In genomic region chr10:80168038-80168661, GRCm38 (mm10) we compare ENCODE assay signal across 8 mouse cellular contexts. TPM values are rescaled to one million over a fixed set of nuclear protein-coding genes. Genes with fewer than 3 reads are reported as not detected.
DNase-seq lines count a peak whose midpoint lies in the region; ATAC-seq and TF ChIP-seq lines count a peak whose summit lies in the region.

No protein-coding gene starts in this region.

- H3K4me2 ChIP-seq in heart, embryonic 13.5 days, result peak overlapping the region; percentile 93
- H3K4me2 ChIP-seq in liver, postnatal 0 days (ENCODE audit: low read depth, low read length), result peak overlapping the region; percentile 81
- peak overlapping the region; percentile 70 for H3K4me2 ChIP-seq in neural tube, embryonic 13.5 days

- H3ac ChIP-seq in C2C12 (ENCODE audit: control insufficient read depth, insufficient read length, low read depth), result peak overlapping the region; percentile 50

- H3K9me3 ChIP-seq in heart, embryonic 13.5 days, result no peaks in the 10 kb centered on the region
- no peaks in the 10 kb centered on the region for H3K9me3 ChIP-seq in liver, postnatal 0 days (ENCODE audit: low read length)
- H3K9me3 ChIP-seq in neural tube, embryonic 13.5 days, result no peaks in the 10 kb centered on the region

- peak; percentile 9; the same call in 1 of the 2 replicates for TF ChIP-seq EP300 in liver, postnatal 0 days (IDR thresholded peaks at IDR 0.05; ENCODE audit: low read depth)

- H3K4me3 ChIP-seq in C2C12 (ENCODE audit: insufficient read depth, poor library complexity, severe bottlenecking), result peak overlapping the region; percentile 72
- peak overlapping the region; percentile 70 for H3K4me3 ChIP-seq in bone marrow macrophage, adult 2 months (ENCODE audit: insufficient read depth, low read length)
- peak overlapping the region; percentile 90 for H3K4me3 ChIP-seq in embryonic fibroblast, embryonic 13.5 days (ENCODE audit: insufficient read depth, low read length)
- H3K4me3 ChIP-seq in heart, embryonic 13.5 days, result peak overlapping the region; percentile 86
- H3K4me3 ChIP-seq in liver, postnatal 0 days (ENCODE audit: low read depth, low read length), result peak overlapping the region; percentile 71
- peak overlapping the region; percentile 90 for H3K4me3 ChIP-seq in neural tube, embryonic 13.5 days
- H3K4me3 ChIP-seq in testis, adult 2 months (ENCODE audit: control insufficient read depth, low read depth, low read length), result peak overlapping the region; percentile 91

- peak; percentile 97 for DNase-seq in kidney, postnatal 10 days
- peak; percentile 96 for DNase-seq in liver, postnatal 0 days

- peak overlapping the region; percentile 98 for H3K9ac ChIP-seq in heart, embryonic 13.5 days
- peak overlapping the region; percentile 96 for H3K9ac ChIP-seq in liver, postnatal 0 days (replicated peaks)
- peak overlapping the region; percentile 100 for H3K9ac ChIP-seq in neural tube, embryonic 13.5 days

- H3K79me2 ChIP-seq in C2C12 (ENCODE audit: control insufficient read depth, insufficient read depth), result peaks cover 25% of the 10 kb centered on the region

- no peak for TF ChIP-seq CTCF in C2C12 (IDR thresholded peaks at IDR 0.05; ENCODE audit: control insufficient read depth, insufficient read depth, insufficient read length)
- TF ChIP-seq CTCF in bone marrow macrophage, adult 2 months (IDR thresholded peaks at IDR 0.05; ENCODE audit: low read depth, low read length), result no peak
- TF ChIP-seq CTCF in embryonic fibroblast, embryonic 13.5 days (IDR thresholded peaks at IDR 0.05; ENCODE audit: borderline replicate concordance, insufficient read depth, low read length), result no peak
- no peak for TF ChIP-seq CTCF in liver, postnatal 0 days (IDR thresholded peaks at IDR 0.05; ENCODE audit: low read depth)
- no peak for TF ChIP-seq CTCF in testis, adult 2 months (IDR thresholded peaks at IDR 0.05; ENCODE audit: control insufficient read depth, insufficient read depth, insufficient replicate concordance, low read depth, low read length)

- no peaks in the 10 kb centered on the region for H3K27me3 ChIP-seq in C2C12 (ENCODE audit: control insufficient read depth, insufficient read depth, insufficient read length)
- no peaks in the 10 kb centered on the region for H3K27me3 ChIP-seq in heart, embryonic 13.5 days (replicated peaks)
- H3K27me3 ChIP-seq in liver, postnatal 0 days (ENCODE audit: insufficient read depth, low read length), result no peaks in the 10 kb centered on the region
- no peaks in the 10 kb centered on the region for H3K27me3 ChIP-seq in neural tube, embryonic 13.5 days
- no peaks in the 10 kb centered on the region for H3K27me3 ChIP-seq in testis, adult 2 months (ENCODE audit: control insufficient read depth, insufficient read depth, low read length)

- WGBS in heart, embryonic 13.5 days, result 1% methylated on average over 44 of the region's 48 CpGs
- WGBS in liver, postnatal 0 days (ENCODE audit: insufficient replicate concordance), result under 1% methylated on average over 39 of the region's 48 CpGs
- under 1% methylated on average over 48 of the region's 48 CpGs for WGBS in neural tube, embryonic 13.5 days

- ATAC-seq in heart, embryonic 13.5 days (ENCODE audit: extremely low read depth, insufficient number of reproducible peaks, low FRiP score, low TSS enrichment), result peak; percentile 21
- ATAC-seq in liver, postnatal 0 days, result peak; percentile 67
- peak; percentile 32 for ATAC-seq in neural tube, embryonic 13.5 days (ENCODE audit: low read depth)

- TF ChIP-seq POLR2A in bone marrow macrophage, adult 2 months (IDR thresholded peaks at IDR 0.05; ENCODE audit: borderline replicate concordance, low read depth, low read length), result no peak
- TF ChIP-seq POLR2A in embryonic fibroblast, embryonic 13.5 days (IDR thresholded peaks at IDR 0.05; ENCODE audit: low read depth, low read length), result no peak
- TF ChIP-seq POLR2A in testis, adult 2 months (IDR thresholded peaks at IDR 0.05; ENCODE audit: control insufficient read depth, low read depth, low read length), result no peak; the same call in 1 of the 2 replicates

- H3K36me3 ChIP-seq in C2C12 (ENCODE audit: control insufficient read depth, insufficient read depth), result peaks cover 31% of the 10 kb centered on the region
- peaks cover 36% of the 10 kb centered on the region for H3K36me3 ChIP-seq in heart, embryonic 13.5 days
- peaks cover 25% of the 10 kb centered on the region for H3K36me3 ChIP-seq in liver, postnatal 0 days (replicated peaks; ENCODE audit: insufficient read depth, low read length)
- H3K36me3 ChIP-seq in neural tube, embryonic 13.5 days, result peaks cover 27% of the 10 kb centered on the region
- H3K36me3 ChIP-seq in testis, adult 2 months (ENCODE audit: control insufficient read depth, insufficient read depth, low read length), result peaks cover 4% of the 10 kb centered on the region

- H3K27ac ChIP-seq in bone marrow macrophage, adult 2 months (ENCODE audit: insufficient read depth, low read depth, low read length), result peak overlapping the region; percentile 71
- H3K27ac ChIP-seq in embryonic fibroblast, embryonic 13.5 days (ENCODE audit: insufficient read depth, low read length), result peak overlapping the region; percentile 85
- peak overlapping the region; percentile 99 for H3K27ac ChIP-seq in heart, embryonic 13.5 days (replicated peaks)
- H3K27ac ChIP-seq in liver, postnatal 0 days (ENCODE audit: low read depth), result peak overlapping the region; percentile 99
- H3K27ac ChIP-seq in neural tube, embryonic 13.5 days (replicated peaks), result peak overlapping the region; percentile 99
- peak overlapping the region; percentile 99 for H3K27ac ChIP-seq in testis, adult 2 months (ENCODE audit: control insufficient read depth, insufficient read depth, low read depth, low read length)

- peaks cover 13% of the 10 kb centered on the region for H3K79me3 ChIP-seq in C2C12 (ENCODE audit: low read depth)

- peaks cover 31% of the 10 kb centered on the region for H3K4me1 ChIP-seq in bone marrow macrophage, adult 2 months (ENCODE audit: control insufficient read depth, insufficient read depth, low read length)
- H3K4me1 ChIP-seq in embryonic fibroblast, embryonic 13.5 days (ENCODE audit: control insufficient read depth, insufficient read depth, low read length), result peaks cover 12% of the 10 kb centered on the region
- peaks cover 73% of the 10 kb centered on the region for H3K4me1 ChIP-seq in heart, embryonic 13.5 days
- peaks cover 56% of the 10 kb centered on the region for H3K4me1 ChIP-seq in liver, postnatal 0 days (ENCODE audit: insufficient read depth)
- H3K4me1 ChIP-seq in neural tube, embryonic 13.5 days (replicated peaks), result peaks cover 82% of the 10 kb centered on the region
- H3K4me1 ChIP-seq in testis, adult 2 months (ENCODE audit: control insufficient read depth, insufficient read depth, low read length), result peaks cover 32% of the 10 kb centered on the region

RNA-seq across cellular contexts. Expression of gene Cirbp, which starts 2.4 kb away (rescaled TPM):
- 30.9 TPM for polyA plus RNA-seq in C2C12 (2012; fragmentation: generic; extraction: Trizol)
- 48.0 and 49.8 TPM in 2 replicates for polyA plus RNA-seq in bone marrow macrophage, adult 2 months (2012; ENCODE audit: insufficient read depth, insufficient read length, missing spikeins)
- polyA plus RNA-seq in embryonic fibroblast, embryonic 13.5 days (2011; ENCODE audit: insufficient read length, low read depth, missing spikeins), result 29.2 and 50.2 TPM in 2 replicates
- 87.9 and 96.4 TPM in 2 replicates for polyA plus RNA-seq in heart, embryonic 13.5 days (2015; fragmentation: Nextera tagmentation; extraction: Ambion mirVana)
- 87.0 and 93.3 TPM in 2 replicates for polyA plus RNA-seq in liver, postnatal 0 days (2015; fragmentation: Nextera tagmentation; extraction: Ambion mirVana)
- 325 and 351 TPM in 2 replicates for polyA plus RNA-seq in neural tube, embryonic 13.5 days (2015; fragmentation: Nextera tagmentation; extraction: Ambion mirVana)
- polyA plus RNA-seq in testis, adult 2 months (2012; rRNA removed), result 105 and 127 TPM in 2 replicates

RNA-seq across cellular contexts. Expression of gene 1600002K03Rik, which starts 4.6 kb away (rescaled TPM):
- polyA plus RNA-seq in C2C12 (2012; fragmentation: generic; extraction: Trizol), result 33.4 TPM
- polyA plus RNA-seq in bone marrow macrophage, adult 2 months (2012; ENCODE audit: insufficient read depth, insufficient read length, missing spikeins), result 22.7 and 23.9 TPM in 2 replicates
- 8.4 and 12.2 TPM in 2 replicates for polyA plus RNA-seq in embryonic fibroblast, embryonic 13.5 days (2011; ENCODE audit: insufficient read length, low read depth, missing spikeins)
- 10.4 and 13.1 TPM in 2 replicates for polyA plus RNA-seq in heart, embryonic 13.5 days (2015; fragmentation: Nextera tagmentation; extraction: Ambion mirVana)
- 6.7 and 6.8 TPM in 2 replicates for polyA plus RNA-seq in liver, postnatal 0 days (2015; fragmentation: Nextera tagmentation; extraction: Ambion mirVana)
- 11.4 and 16.3 TPM in 2 replicates for polyA plus RNA-seq in neural tube, embryonic 13.5 days (2015; fragmentation: Nextera tagmentation; extraction: Ambion mirVana)
- polyA plus RNA-seq in testis, adult 2 months (2012; rRNA removed), result 7.4 and 7.9 TPM in 2 replicates

RNA-seq across cellular contexts. Expression of gene Efna2, which starts 11.1 kb away (rescaled TPM):
- polyA plus RNA-seq in C2C12 (2012; fragmentation: generic; extraction: Trizol), result 3.2 TPM
- 0.51 and 1.0 TPM in 2 replicates for polyA plus RNA-seq in bone marrow macrophage, adult 2 months (2012; ENCODE audit: insufficient read depth, insufficient read length, missing spikeins)
- polyA plus RNA-seq in embryonic fibroblast, embryonic 13.5 days (2011; ENCODE audit: insufficient read length, low read depth, missing spikeins), result 5.2 and 8.3 TPM in 2 replicates
- 8.5 and 10.6 TPM in 2 replicates for polyA plus RNA-seq in heart, embryonic 13.5 days (2015; fragmentation: Nextera tagmentation; extraction: Ambion mirVana)
- polyA plus RNA-seq in liver, postnatal 0 days (2015; fragmentation: Nextera tagmentation; extraction: Ambion mirVana), result 0.15 and 0.18 TPM in 2 replicates
- polyA plus RNA-seq in neural tube, embryonic 13.5 days (2015; fragmentation: Nextera tagmentation; extraction: Ambion mirVana), result 34.0 and 34.8 TPM in 2 replicates
- 1.1 and 1.4 TPM in 2 replicates for polyA plus RNA-seq in testis, adult 2 months (2012; rRNA removed)

RNA-seq across cellular contexts. Expression of gene Midn, which starts 20.1 kb away (rescaled TPM):
- 77.5 TPM for polyA plus RNA-seq in C2C12 (2012; fragmentation: generic; extraction: Trizol)
- 32.9 and 40.5 TPM in 2 replicates for polyA plus RNA-seq in bone marrow macrophage, adult 2 months (2012; ENCODE audit: insufficient read depth, insufficient read length, missing spikeins)
- polyA plus RNA-seq in embryonic fibroblast, embryonic 13.5 days (2011; ENCODE audit: insufficient read length, low read depth, missing spikeins), result 101 TPM in 2 replicates
- 15.6 and 15.7 TPM in 2 replicates for polyA plus RNA-seq in heart, embryonic 13.5 days (2015; fragmentation: Nextera tagmentation; extraction: Ambion mirVana)
- polyA plus RNA-seq in liver, postnatal 0 days (2015; fragmentation: Nextera tagmentation; extraction: Ambion mirVana), result 3.0 and 4.3 TPM in 2 replicates
- polyA plus RNA-seq in neural tube, embryonic 13.5 days (2015; fragmentation: Nextera tagmentation; extraction: Ambion mirVana), result 31.0 and 35.8 TPM in 2 replicates
- polyA plus RNA-seq in testis, adult 2 months (2012; rRNA removed), result 70.1 and 79.2 TPM in 2 replicates

RNA-seq across cellular contexts. Expression of gene Cbarp, which starts 27.5 kb away (rescaled TPM):
- polyA plus RNA-seq in C2C12 (2012; fragmentation: generic; extraction: Trizol), result 12.1 TPM
- 2.0 and 2.9 TPM in 2 replicates for polyA plus RNA-seq in bone marrow macrophage, adult 2 months (2012; ENCODE audit: insufficient read depth, insufficient read length, missing spikeins)
- polyA plus RNA-seq in embryonic fibroblast, embryonic 13.5 days (2011; ENCODE audit: insufficient read length, low read depth, missing spikeins), result 24.1 and 28.4 TPM in 2 replicates
- 1.6 and 2.5 TPM in 2 replicates for polyA plus RNA-seq in heart, embryonic 13.5 days (2015; fragmentation: Nextera tagmentation; extraction: Ambion mirVana)
- 0.11 and 0.18 TPM in 2 replicates for polyA plus RNA-seq in liver, postnatal 0 days (2015; fragmentation: Nextera tagmentation; extraction: Ambion mirVana)
- polyA plus RNA-seq in neural tube, embryonic 13.5 days (2015; fragmentation: Nextera tagmentation; extraction: Ambion mirVana), result 53.9 and 55.1 TPM in 2 replicates
- 3.8 and 5.1 TPM in 2 replicates for polyA plus RNA-seq in testis, adult 2 months (2012; rRNA removed)

Comparison
In these comparisons a context has a peak if more than half of its experiments do, and no peak if none do; other contexts are left out.
1. Peak in every context shown above with its lines: DNase-seq, ATAC-seq, H3K4me3 ChIP-seq and H3K27ac ChIP-seq.